Mouse (Mus musculus) hindbrain, embryonic 13.5 days (tissue): ENCODE results near the gene Fry. TPM values are rescaled to one million over a fixed set of nuclear protein-coding genes. Genes with fewer than 3 reads are reported as not detected.
A peak's percentile ranks its signal among the peaks of the same experiment; 100 is the strongest.

Experiments used
- ATAC-seq: fragments of 200-750 bp; cut with Nextera tagmentation; 2 replicates; pipeline ENCODE4 v1.8.0; 2017; ENCODE audit warnings: moderate TSS enrichment; ENCODE audit not compliant: low FRiP score
- H3K27ac ChIP-seq: fragments of 300-500 bp; sonication (generic); 2 replicates; pipeline ENCODE4 v1.5.1; 2015; ENCODE audit warnings: inconsistent platforms, mild to moderate bottlenecking, moderate library complexity
- H3K27me3 ChIP-seq: fragments of 300-500 bp; sonication (generic); 2 replicates; pipeline ENCODE4 v1.6.1; 2015; ENCODE audit warnings: mild to moderate bottlenecking, inconsistent platforms
- H3K36me3 ChIP-seq: fragments of 300-500 bp; sonication (generic); 2 replicates; pipeline ENCODE4 v1.6.1; 2015; ENCODE audit warnings: mild to moderate bottlenecking, inconsistent platforms
- H3K4me1 ChIP-seq: fragments of 300-500 bp; sonication (generic); replicated peaks from 2 replicates; pipeline ENCODE4 v1.6.1; 2015; ENCODE audit warnings: inconsistent platforms
- H3K4me2 ChIP-seq: fragments of 300-500 bp; sonication (generic); 2 replicates; pipeline ENCODE4 v1.6.1; 2015; ENCODE audit warnings: inconsistent platforms, mild to moderate bottlenecking, moderate library complexity
- H3K4me3 ChIP-seq: fragments of 300-500 bp; sonication (generic); 2 replicates; pipeline ENCODE4 v1.5.1; 2015; ENCODE audit warnings: mild to moderate bottlenecking, inconsistent platforms
- H3K9ac ChIP-seq: fragments of 300-500 bp; sonication (generic); 2 replicates; pipeline ENCODE4 v1.6.1; 2015; ENCODE audit warnings: mild to moderate bottlenecking, inconsistent platforms
- H3K9me3 ChIP-seq: fragments of 300-500 bp; sonication (generic); 2 replicates; pipeline ENCODE4 v1.6.1; 2016; ENCODE audit warnings: inconsistent platforms
- WGBS: fragments of 180-500 bp; shearing (Covaris S2); methylation state at CpG from one replicate; pipeline ENCODE4 v1.1.7; 2015; 5-methylcytosine and 5-hydroxymethylcytosine counted together
- polyA plus RNA-seq: library from polyadenylated mRNA; unstranded; fragments of >200 nt; fragmentation: Nextera tagmentation; extraction: Ambion mirVana; gene quantifications from 2 replicates; pipeline ENCODE4 v1.2.1, GENCODE M21; 2015

Gene Fry
- polyA plus RNA-seq, 1 experiment from 2014 or later: 40.7 TPM

DNA sequence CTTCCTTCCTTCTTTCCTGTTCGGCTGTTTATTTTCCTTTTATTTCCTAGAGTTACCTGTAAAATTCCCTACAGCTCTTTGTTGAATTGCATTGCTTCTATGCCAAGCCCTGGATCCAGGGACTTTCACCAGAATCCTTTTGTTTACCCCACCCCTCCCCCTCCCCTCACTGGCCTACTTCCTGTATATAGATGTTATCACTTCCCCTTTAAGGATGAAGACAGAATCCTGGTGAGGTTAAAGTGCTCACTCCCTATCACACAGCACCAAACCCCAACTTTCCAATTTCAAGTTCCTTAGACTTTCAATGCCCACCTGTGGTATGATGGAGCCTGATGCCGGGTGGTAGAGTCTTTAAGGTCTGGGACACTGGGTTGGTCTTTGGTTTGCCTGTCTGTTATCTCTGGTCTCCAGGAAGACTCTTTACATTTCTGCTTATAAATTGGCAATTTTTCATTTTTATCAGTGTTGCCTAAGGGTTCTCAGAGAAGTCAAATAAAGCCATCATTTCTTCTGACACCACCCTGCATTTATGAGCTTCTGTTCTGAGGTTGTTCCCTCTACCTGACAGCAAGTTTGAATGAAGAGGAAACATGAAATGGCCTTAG lies 59.9 kb downstream of the Fry start:
- Histone ChIP-seq H3K9me3 (0 out of 2 replicates have a peak, but pooled peaks cover 2% of the 10 kb centered on the region), H3K27me3 (no peaks in the 10 kb centered on the region), H3K36me3 (no peaks in the 10 kb centered on the region), H3K4me1 (no peaks in the 10 kb centered on the region), H3K4me3 (no peak overlapping the region), H3K9ac (no peak overlapping the region), H3K4me2 (no peak overlapping the region), H3K27ac (no peak overlapping the region)
- ATAC-seq: no peak
- WGBS: 100% methylated on average over 1 of the region's 2 CpGs

DNA sequence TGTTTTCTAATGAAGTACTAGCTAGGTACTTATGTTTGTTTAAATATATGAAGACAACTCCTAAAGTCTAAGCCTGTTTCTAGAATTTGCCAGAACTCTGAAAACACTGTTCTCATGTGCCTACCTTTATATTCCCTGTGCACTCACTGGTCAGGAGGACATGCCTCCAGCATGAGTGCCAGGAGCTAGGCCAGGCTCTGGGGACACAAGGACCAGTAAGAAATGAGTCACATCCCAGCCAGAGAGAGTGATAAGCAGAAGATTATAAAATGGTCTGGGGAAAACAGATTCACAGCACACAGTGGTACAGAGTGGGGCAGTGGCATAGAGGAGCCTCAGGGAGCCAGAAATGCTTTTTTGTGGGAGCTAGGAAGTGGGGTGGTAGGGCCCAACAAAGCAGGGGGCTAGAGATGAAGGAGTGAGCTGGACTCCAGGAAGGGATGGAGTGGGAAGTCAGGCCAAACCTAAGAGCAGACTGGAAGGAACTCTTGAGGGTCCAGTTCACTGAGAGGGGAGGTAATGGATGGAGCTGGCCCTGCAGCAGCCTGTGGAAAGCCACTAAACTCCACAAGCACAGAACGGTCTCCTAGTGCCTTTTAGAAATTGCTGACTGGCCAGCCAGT lies 62.7 kb downstream of the Fry start:
- no peak for ATAC-seq
- no peak overlapping the region for H3K4me3 ChIP-seq
- 0 out of 2 replicates have a peak, but pooled peaks cover 4% of the 10 kb centered on the region for H3K9me3 ChIP-seq
- no peaks in the 10 kb centered on the region for H3K4me1 ChIP-seq
- WGBS: 80% methylated on average over 1 of the region's 1 CpGs
- no peaks in the 10 kb centered on the region for H3K36me3 ChIP-seq
- no peak overlapping the region for H3K27ac ChIP-seq
- no peak overlapping the region for H3K4me2 ChIP-seq
- H3K9ac ChIP-seq: no peak overlapping the region
- H3K27me3 ChIP-seq: no peaks in the 10 kb centered on the region

- ATAC-seq: no peak
- no peak overlapping the region for H3K27ac ChIP-seq
- WGBS: 96% methylated on average over 3 of the region's 3 CpGs
- H3K4me2 ChIP-seq: no peak overlapping the region
- H3K9ac ChIP-seq: no peak overlapping the region
- 0 out of 2 replicates have a peak, but pooled peaks cover 4% of the 10 kb centered on the region for H3K9me3 ChIP-seq
- H3K27me3 ChIP-seq: no peaks in the 10 kb centered on the region
- H3K36me3 ChIP-seq: no peaks in the 10 kb centered on the region
- no peak overlapping the region for H3K4me3 ChIP-seq
- H3K4me1 ChIP-seq: no peaks in the 10 kb centered on the region
Measured at GRCm38 (mm10) chr5:150184959-150185358, 66.5 kb downstream of the Fry start.

GRCm38 (mm10) chr5:150186121-150186520 lies 67.7 kb downstream of the Fry start:
- no peaks in the 10 kb centered on the region for H3K36me3 ChIP-seq
- no peak overlapping the region for H3K4me3 ChIP-seq
- no peaks in the 10 kb centered on the region for H3K4me1 ChIP-seq
- WGBS: 87% methylated on average over 4 of the region's 4 CpGs
- no peak overlapping the region for H3K27ac ChIP-seq
- no peak overlapping the region for H3K4me2 ChIP-seq
- ATAC-seq: no peak
- H3K9ac ChIP-seq: no peak overlapping the region
- no peaks in the 10 kb centered on the region for H3K27me3 ChIP-seq
- H3K9me3 ChIP-seq: peaks cover 9% of the 10 kb centered on the region; the same call in 1 of the 2 replicates

DNA sequence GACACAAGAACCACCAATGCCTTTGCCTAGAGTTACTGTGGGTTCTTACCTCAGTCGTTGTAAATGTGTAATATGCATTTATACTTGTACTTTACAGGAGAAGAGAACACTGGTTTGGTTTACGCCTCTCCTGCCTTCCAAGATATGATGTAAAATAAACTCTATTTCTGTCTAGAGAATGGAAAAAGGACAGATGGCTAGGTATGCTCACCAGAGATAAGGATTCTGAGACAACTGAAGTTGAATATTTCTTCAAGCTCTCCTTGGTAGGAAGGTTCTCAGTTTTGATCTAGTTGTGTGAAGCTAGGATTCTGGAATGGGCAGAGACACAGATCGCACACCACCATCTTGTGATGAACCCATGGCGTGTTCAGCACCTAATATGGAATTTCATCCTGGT lies 68.2 kb downstream of the Fry start:
- no peak overlapping the region for H3K4me2 ChIP-seq
- ATAC-seq: no peak

DNA sequence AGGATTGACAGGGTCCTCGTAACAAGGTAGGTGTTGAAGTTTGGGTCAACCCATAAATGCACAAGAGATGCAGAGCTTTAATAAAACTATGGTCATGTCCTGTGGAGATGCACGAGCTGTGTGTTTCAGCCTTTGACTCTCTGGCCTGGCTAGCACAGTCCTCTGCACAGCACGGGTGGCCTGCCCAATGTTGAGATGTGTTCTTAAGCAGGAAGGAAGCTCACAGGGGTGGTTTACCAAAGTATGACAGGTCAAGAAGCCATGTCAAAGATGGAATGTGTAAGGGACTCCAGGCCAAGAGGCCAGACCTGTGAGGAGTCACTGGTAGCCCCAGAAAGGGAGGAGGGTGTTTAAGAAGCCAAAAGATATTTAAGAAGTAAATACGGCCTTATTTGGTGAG lies 69.6 kb downstream of the Fry start:
- H3K27ac ChIP-seq: no peak overlapping the region
- H3K36me3 ChIP-seq: no peaks in the 10 kb centered on the region
- no peaks in the 10 kb centered on the region for H3K27me3 ChIP-seq
- H3K4me2 ChIP-seq: no peak overlapping the region
- peaks cover 9% of the 10 kb centered on the region; the same call in 1 of the 2 replicates for H3K9me3 ChIP-seq
- H3K4me1 ChIP-seq: no peaks in the 10 kb centered on the region
- no peak overlapping the region for H3K4me3 ChIP-seq
- 89% methylated on average over 4 of the region's 4 CpGs for WGBS
- no peak overlapping the region for H3K9ac ChIP-seq
- no peak for ATAC-seq

More for the DNA sequence above, 68.2 kb downstream of the Fry start:
- Histone ChIP-seq H3K27me3 (no peaks in the 10 kb centered on the region), H3K4me1 (no peaks in the 10 kb centered on the region), H3K27ac (no peak overlapping the region), H3K9me3 (peaks cover 9% of the 10 kb centered on the region; the same call in 1 of the 2 replicates), H3K4me3 (no peak overlapping the region), H3K36me3 (no peaks in the 10 kb centered on the region), H3K9ac (no peak overlapping the region)
- 87% methylated on average over 4 of the region's 4 CpGs for WGBS

- peaks cover 5% of the 10 kb centered on the region; the same call in 1 of the 2 replicates for H3K9me3 ChIP-seq
- H3K4me1 ChIP-seq: peaks cover 7% of the 10 kb centered on the region
- WGBS: 92% methylated on average over 4 of the region's 4 CpGs
- no peak overlapping the region for H3K4me3 ChIP-seq
- no peak overlapping the region for H3K4me2 ChIP-seq
- ATAC-seq: no peak
- no peaks in the 10 kb centered on the region for H3K36me3 ChIP-seq
- no peak overlapping the region for H3K27ac ChIP-seq
- H3K27me3 ChIP-seq: 0 out of 2 replicates have a peak, but pooled peaks cover 4% of the 10 kb centered on the region
- H3K9ac ChIP-seq: no peak overlapping the region
Measured at GRCm38 (mm10) chr5:150190454-150191358, 72.3 kb downstream of the Fry start.

DNA sequence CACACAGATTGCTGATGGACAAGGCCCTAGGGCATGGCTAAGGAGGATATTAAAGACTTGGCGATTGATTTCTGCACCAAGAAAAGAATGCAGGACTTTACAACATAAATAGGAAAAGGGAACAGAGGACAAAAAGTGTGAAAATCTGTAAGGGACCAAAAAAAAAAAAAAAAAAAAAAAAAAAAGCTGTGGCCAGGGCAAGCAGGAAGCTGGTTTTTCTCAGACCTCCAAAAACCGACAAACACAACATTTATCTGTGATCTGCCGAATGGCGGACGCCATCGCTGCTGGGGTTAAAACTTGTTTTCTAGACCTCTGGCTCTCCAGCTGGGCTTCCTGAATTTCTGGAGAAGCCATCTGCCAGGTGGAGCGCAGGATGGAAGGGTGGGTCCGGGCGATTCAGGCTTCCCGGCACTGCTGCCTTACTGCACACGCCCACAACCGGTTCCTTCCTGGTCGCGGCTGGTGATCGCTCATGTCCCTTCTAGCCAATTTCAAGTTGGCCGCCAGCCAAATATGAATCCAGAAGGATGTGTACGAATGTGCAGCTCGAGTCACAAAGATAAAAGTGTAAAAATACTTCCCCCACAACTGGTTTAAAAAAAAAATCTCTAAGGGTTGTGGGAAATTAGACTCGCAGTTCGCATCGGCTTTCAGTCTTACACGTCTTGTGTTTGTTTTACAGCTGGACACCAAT lies 77.2 kb downstream of the Fry start:
- Histone ChIP-seq H3K27ac (no peak overlapping the region), H3K27me3 (0 out of 2 replicates have a peak, but pooled peaks cover 4% of the 10 kb centered on the region), H3K4me1 (peaks cover 16% of the 10 kb centered on the region), H3K4me2 (peak overlapping the region; percentile 73), H3K4me3 (peak overlapping the region; percentile 40), H3K9me3 (no peaks in the 10 kb centered on the region), H3K36me3 (no peaks in the 10 kb centered on the region), H3K9ac (peak overlapping the region; percentile 73)
- ATAC-seq: peak; percentile 86
- 5% methylated on average over 22 of the region's 22 CpGs for WGBS

GRCm38 (mm10) chr5:150196211-150196585 lies 77.8 kb downstream of the Fry start:
- H3K36me3 ChIP-seq: no peaks in the 10 kb centered on the region

GRCm38 (mm10) chr5:150196881-150197311 lies 78.5 kb downstream of the Fry start:
- Histone ChIP-seq H3K27me3 (0 out of 2 replicates have a peak, but pooled peaks cover 4% of the 10 kb centered on the region), H3K27ac (no peak overlapping the region), H3K4me3 (0 out of 2 replicates have a peak overlapping the region, but pooled peaks have one; percentile 40), H3K9ac (no peak overlapping the region), H3K9me3 (no peaks in the 10 kb centered on the region), H3K4me1 (peaks cover 16% of the 10 kb centered on the region), H3K4me2 (peak overlapping the region; percentile 73), H3K36me3 (no peaks in the 10 kb centered on the region)
- 47% methylated on average over 6 of the region's 6 CpGs for WGBS
- no peak for ATAC-seq

More at GRCm38 (mm10) chr5:150196211-150196585, 77.8 kb downstream of the Fry start:
- Histone ChIP-seq H3K27ac (no peak overlapping the region), H3K4me3 (peak overlapping the region; percentile 40), H3K9ac (peak overlapping the region; percentile 73), H3K27me3 (0 out of 2 replicates have a peak, but pooled peaks cover 4% of the 10 kb centered on the region), H3K4me2 (peak overlapping the region; percentile 73), H3K4me1 (peaks cover 16% of the 10 kb centered on the region), H3K9me3 (no peaks in the 10 kb centered on the region)
- 6% methylated on average over 6 of the region's 6 CpGs for WGBS
- ATAC-seq: 0 out of 2 replicates have a peak, but pooled peaks have one; percentile 54

- 90% methylated on average over 6 of the region's 6 CpGs for WGBS
- H3K9me3 ChIP-seq: no peaks in the 10 kb centered on the region
- H3K4me3 ChIP-seq: no peak overlapping the region
- no peaks in the 10 kb centered on the region for H3K27me3 ChIP-seq
- no peak overlapping the region for H3K9ac ChIP-seq
- no peak overlapping the region for H3K27ac ChIP-seq
- ATAC-seq: no peak
- H3K4me1 ChIP-seq: peaks cover 4% of the 10 kb centered on the region; the same call in 1 of the 2 replicates
- no peak overlapping the region for H3K4me2 ChIP-seq
- H3K36me3 ChIP-seq: peaks cover 3% of the 10 kb centered on the region; the same call in 1 of the 2 replicates
Measured at GRCm38 (mm10) chr5:150206749-150207148, 88.3 kb downstream of the Fry start.
